Mouse (Mus musculus) yolk sac, embryonic 10.5 days (tissue): ENCODE results near the gene Anks1b.

Experiments used
- DNase-seq: peaks from one replicate; pipeline ENCODE4 v3.0.0-alpha.2; 2017; ENCODE audit warnings: low spot score

The Anks1b gene

GRCm38 (mm10) chr10:90169941-90170580 is 296.8 kb downstream of the Anks1b start:
- no peak for DNase-seq

- DNase-seq: no peak
These were observed 317.1 kb downstream of the Anks1b start for GRCm38 (mm10) chr10:90190366-90190765.

- DNase-seq: no peak
These were observed 323.6 kb downstream of the Anks1b start for GRCm38 (mm10) chr10:90196936-90197335.

- no peak for DNase-seq
These were observed 336.7 kb downstream of the Anks1b start for GRCm38 (mm10) chr10:90210044-90210443.

- DNase-seq: no peak
These were observed 347.2 kb downstream of the Anks1b start for GRCm38 (mm10) chr10:90220470-90220869.

GRCm38 (mm10) chr10:90222793-90223495 is 349.6 kb downstream of the Anks1b start:
- DNase-seq: no peak

- DNase-seq: no peak
These were observed 362.0 kb downstream of the Anks1b start for GRCm38 (mm10) chr10:90235273-90235672.

- DNase-seq: no peak
These were observed 364.0 kb downstream of the Anks1b start for GRCm38 (mm10) chr10:90237290-90237689.

GRCm38 (mm10) chr10:90258944-90259714 is 385.8 kb downstream of the Anks1b start:
- no peak for DNase-seq

GRCm38 (mm10) chr10:90271321-90271720 is 398.0 kb downstream of the Anks1b start:
- no peak for DNase-seq

GRCm38 (mm10) chr10:90273311-90273710 is 400.0 kb downstream of the Anks1b start:
- no peak for DNase-seq

GRCm38 (mm10) chr10:90286589-90286988 is 413.3 kb downstream of the Anks1b start:
- no peak for DNase-seq

GRCm38 (mm10) chr10:90303249-90303648 is 429.9 kb downstream of the Anks1b start:
- no peak for DNase-seq

- DNase-seq: no peak
These were observed 432.8 kb downstream of the Anks1b start for GRCm38 (mm10) chr10:90306156-90306555.

- DNase-seq: no peak
These were observed 434.7 kb downstream of the Anks1b start for GRCm38 (mm10) chr10:90307931-90308555.

- DNase-seq: no peak
These were observed 456.5 kb downstream of the Anks1b start for GRCm38 (mm10) chr10:90329781-90330180.

GRCm38 (mm10) chr10:90345394-90345793 is 472.1 kb downstream of the Anks1b start:
- no peak for DNase-seq

- DNase-seq: no peak
These were observed 482.9 kb downstream of the Anks1b start for GRCm38 (mm10) chr10:90356258-90356657.

GRCm38 (mm10) chr10:90357169-90357907 is 484.0 kb downstream of the Anks1b start:
- no peak for DNase-seq

GRCm38 (mm10) chr10:90369015-90369414 is 495.7 kb downstream of the Anks1b start:
- DNase-seq: no peak

GRCm38 (mm10) chr10:90370751-90371150 is 497.4 kb downstream of the Anks1b start:
- DNase-seq: no peak

- DNase-seq: peak; percentile 6
These were observed 500.2 kb downstream of the Anks1b start for GRCm38 (mm10) chr10:90373469-90373868.
